Mouse (Mus musculus): ENCODE data around the gene RPS10-NUDT3.

The RPS10-NUDT3 gene

DNA sequence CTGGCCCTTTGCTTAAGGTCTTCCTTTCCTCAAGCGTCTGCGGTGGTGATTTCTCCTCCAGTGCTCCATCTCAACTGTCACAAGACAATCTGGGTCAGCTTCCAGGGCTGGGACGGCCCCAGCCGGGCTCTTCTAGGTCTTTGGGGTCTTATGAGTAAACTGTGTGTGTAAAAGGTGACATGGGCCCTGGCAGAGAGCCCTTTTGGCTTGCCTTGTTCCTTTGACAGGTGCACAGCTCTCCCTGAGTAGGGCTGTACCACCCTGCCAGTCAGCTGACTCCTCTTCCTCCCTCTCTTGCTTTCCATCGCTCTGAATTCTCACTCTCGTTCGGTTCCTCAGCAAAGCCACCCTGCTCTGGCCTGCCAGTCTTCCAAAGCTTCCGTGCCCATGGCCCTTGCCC lies 22.1 kb upstream of the RPS10-NUDT3 start:
- Histone ChIP-seq H3K9me3 (ENCODE audit: low read length) (no peaks in the 10 kb centered on the region), H3K4me3 (replicated peaks; ENCODE audit: low read length) (no peak overlapping the region), H3K27me3 (ENCODE audit: insufficient read depth, low read length) (peaks cover 47% of the 10 kb centered on the region), H3K36me3 (ENCODE audit: insufficient read depth, low read length) (no peaks in the 10 kb centered on the region), H3K4me1 (replicated peaks; ENCODE audit: low read depth, low read length) (peaks cover 50% of the 10 kb centered on the region)
- no peak for TF ChIP-seq NANOG (IDR thresholded peaks at IDR 0.05; ENCODE audit: borderline replicate concordance, low read length)
- no peak for TF ChIP-seq CTCF (conservative IDR thresholded peaks at IDR 0.05; ENCODE audit: low read length)
- no peak for TF ChIP-seq POU5F1 (IDR thresholded peaks at IDR 0.05; ENCODE audit: borderline replicate concordance, low read length)

GRCm38 (mm10) chr17:27656414-27656813 lies 21.4 kb upstream of the RPS10-NUDT3 start:
- Histone ChIP-seq H3K4me1 (replicated peaks; ENCODE audit: low read depth, low read length) (peaks cover 52% of the 10 kb centered on the region), H3K4me3 (replicated peaks; ENCODE audit: low read length) (peak overlapping the region; percentile 78), H3K9me3 (ENCODE audit: low read length) (no peaks in the 10 kb centered on the region), H3K36me3 (ENCODE audit: insufficient read depth, low read length) (no peaks in the 10 kb centered on the region), H3K27me3 (ENCODE audit: insufficient read depth, low read length) (peaks cover 49% of the 10 kb centered on the region)
- no peak for TF ChIP-seq NANOG (IDR thresholded peaks at IDR 0.05; ENCODE audit: borderline replicate concordance, low read length)
- TF ChIP-seq POU5F1 (IDR thresholded peaks at IDR 0.05; ENCODE audit: borderline replicate concordance, low read length), result no peak
- no peak for TF ChIP-seq CTCF (conservative IDR thresholded peaks at IDR 0.05; ENCODE audit: low read length)

DNA sequence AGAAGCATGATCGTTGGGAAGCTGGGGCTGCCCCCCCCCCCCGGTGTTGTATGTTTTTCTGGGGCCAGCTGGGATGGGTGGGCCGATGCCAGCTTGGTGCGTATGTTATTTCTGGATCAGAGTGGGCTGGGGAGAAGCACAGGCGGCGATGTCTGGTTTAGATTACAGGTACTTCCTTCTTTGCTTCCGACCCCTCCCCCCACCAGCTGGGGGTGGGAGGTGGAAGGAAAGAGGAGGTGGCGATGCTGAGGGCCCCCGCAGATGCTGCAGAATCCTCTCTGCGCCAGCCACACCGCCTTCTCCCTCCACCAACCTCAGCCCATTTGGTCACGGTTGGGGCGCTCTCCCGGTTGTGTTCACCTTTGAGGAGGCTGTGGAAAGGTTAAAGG lies 21.0 kb upstream of the RPS10-NUDT3 start:
- H3K4me1 ChIP-seq (replicated peaks; ENCODE audit: low read depth, low read length), result peaks cover 49% of the 10 kb centered on the region
- no peaks in the 10 kb centered on the region for H3K9me3 ChIP-seq (ENCODE audit: low read length)
- TF ChIP-seq POU5F1 (IDR thresholded peaks at IDR 0.05; ENCODE audit: borderline replicate concordance, low read length) (no peak), NANOG (IDR thresholded peaks at IDR 0.05; ENCODE audit: borderline replicate concordance, low read length) (no peak), CTCF (conservative IDR thresholded peaks at IDR 0.05; ENCODE audit: low read length) (no peak)
- no peaks in the 10 kb centered on the region for H3K36me3 ChIP-seq (ENCODE audit: insufficient read depth, low read length)
- H3K27me3 ChIP-seq (ENCODE audit: insufficient read depth, low read length), result peaks cover 51% of the 10 kb centered on the region
- peak overlapping the region; percentile 78 for H3K4me3 ChIP-seq (replicated peaks; ENCODE audit: low read length)

DNA sequence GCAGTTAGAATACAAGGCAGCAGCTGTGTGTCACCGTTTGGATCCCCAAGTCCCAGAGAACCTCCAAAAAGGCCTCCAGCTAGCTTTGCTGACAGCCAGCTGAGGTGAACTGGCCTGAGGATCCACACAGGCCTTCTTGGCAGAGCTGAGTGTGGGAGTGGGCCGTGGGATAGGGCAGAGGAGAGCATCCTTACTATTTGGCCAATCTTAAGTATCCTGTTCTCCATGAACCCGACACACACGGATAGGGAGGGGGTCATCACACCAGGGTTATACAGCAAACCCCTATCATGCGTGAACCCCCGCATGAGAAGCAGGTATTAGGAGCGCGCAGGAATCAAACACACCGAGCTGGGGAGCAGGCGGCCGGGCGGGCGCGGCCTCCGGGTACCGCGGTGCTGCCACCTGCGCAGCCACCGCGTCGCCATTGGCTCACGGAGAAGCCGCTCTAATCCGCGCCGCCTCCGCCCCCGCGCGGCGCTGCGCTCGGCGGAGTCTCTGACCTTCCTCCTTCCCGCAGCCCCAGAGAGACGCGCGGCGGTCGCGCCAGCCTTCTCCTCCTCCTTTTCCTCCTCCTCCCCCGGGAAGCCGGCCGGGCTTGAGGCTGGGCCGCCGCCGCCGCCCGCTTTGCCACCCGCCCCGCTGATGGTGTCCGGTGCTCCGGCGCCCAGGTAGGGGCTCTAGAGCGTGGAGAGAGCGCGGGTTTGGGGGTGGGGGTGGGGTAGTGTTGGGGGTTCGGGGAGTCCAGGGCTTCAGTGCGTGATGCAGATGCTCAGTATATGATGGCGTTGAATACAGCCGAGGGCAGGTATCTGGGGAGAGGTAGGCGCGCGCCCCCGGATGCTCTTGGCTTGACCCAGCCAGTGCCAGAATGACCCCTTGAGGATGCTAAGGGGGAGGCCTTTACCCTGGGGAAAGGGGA lies 20.3 kb upstream of the RPS10-NUDT3 start, which contains the start of gene Pacsin1:
TSS of gene Pacsin1 (plus strand) at position 421 of the 922 bp plus-strand sequence.
- Histone ChIP-seq H3K4me3 (replicated peaks; ENCODE audit: low read length) (peak within 1 kb of the TSS; percentile 78), H3K4me1 (replicated peaks; ENCODE audit: low read depth, low read length) (peaks cover 54% of the 10 kb centered on the region), H3K36me3 (ENCODE audit: insufficient read depth, low read length) (no peaks in the 10 kb centered on the region)

DNA sequence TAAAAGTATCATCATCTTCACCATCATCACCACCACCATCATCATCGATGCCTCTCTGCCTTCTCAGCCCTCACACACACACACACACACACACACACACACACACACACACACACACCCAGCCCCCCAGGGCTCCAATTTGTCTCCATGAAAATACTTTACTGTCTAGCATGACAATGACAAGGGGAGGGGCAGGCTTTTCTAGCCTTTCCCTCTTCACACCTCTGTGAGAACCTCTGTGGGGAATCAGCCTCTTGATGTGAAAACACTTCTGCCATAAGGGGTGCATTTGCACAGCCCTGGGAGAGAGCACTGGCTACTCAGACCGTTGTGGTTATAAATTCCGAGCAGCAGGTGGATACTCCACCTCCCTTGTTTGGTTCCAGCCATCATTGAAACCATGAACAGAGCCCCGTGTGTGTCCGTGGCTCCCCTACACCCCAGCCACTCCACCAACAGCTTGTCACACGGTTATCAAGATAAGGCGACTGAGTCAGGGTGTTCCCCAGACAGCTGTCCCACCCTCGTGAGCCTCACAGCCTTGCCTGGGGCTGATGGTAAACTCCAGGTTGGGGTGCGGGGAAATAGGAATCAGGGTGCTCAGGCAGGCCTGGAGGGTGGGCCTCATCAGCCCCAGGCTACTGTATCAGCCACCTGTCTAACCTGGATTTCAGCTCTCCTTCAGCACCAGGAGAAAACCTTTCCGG lies 18.4 kb upstream of the RPS10-NUDT3 start:
- H3K4me1 ChIP-seq (replicated peaks; ENCODE audit: low read depth, low read length), result peaks cover 57% of the 10 kb centered on the region
- TF ChIP-seq POU5F1 (IDR thresholded peaks at IDR 0.05; ENCODE audit: borderline replicate concordance, low read length) (no peak), NANOG (IDR thresholded peaks at IDR 0.05; ENCODE audit: borderline replicate concordance, low read length) (no peak), CTCF (conservative IDR thresholded peaks at IDR 0.05; ENCODE audit: low read length) (no peak)
- H3K27me3 ChIP-seq (ENCODE audit: insufficient read depth, low read length), result peaks cover 71% of the 10 kb centered on the region

More for the DNA sequence above, 20.3 kb upstream of the RPS10-NUDT3 start, which contains the start of gene Pacsin1:
- Histone ChIP-seq H3K9me3 (ENCODE audit: low read length) (no peaks in the 10 kb centered on the region), H3K27me3 (ENCODE audit: insufficient read depth, low read length) (peaks cover 58% of the 10 kb centered on the region)
- TF ChIP-seq POU5F1 (IDR thresholded peaks at IDR 0.05; ENCODE audit: borderline replicate concordance, low read length) (no peak), CTCF (conservative IDR thresholded peaks at IDR 0.05; ENCODE audit: low read length) (no peak), NANOG (IDR thresholded peaks at IDR 0.05; ENCODE audit: borderline replicate concordance, low read length) (no peak)

DNA sequence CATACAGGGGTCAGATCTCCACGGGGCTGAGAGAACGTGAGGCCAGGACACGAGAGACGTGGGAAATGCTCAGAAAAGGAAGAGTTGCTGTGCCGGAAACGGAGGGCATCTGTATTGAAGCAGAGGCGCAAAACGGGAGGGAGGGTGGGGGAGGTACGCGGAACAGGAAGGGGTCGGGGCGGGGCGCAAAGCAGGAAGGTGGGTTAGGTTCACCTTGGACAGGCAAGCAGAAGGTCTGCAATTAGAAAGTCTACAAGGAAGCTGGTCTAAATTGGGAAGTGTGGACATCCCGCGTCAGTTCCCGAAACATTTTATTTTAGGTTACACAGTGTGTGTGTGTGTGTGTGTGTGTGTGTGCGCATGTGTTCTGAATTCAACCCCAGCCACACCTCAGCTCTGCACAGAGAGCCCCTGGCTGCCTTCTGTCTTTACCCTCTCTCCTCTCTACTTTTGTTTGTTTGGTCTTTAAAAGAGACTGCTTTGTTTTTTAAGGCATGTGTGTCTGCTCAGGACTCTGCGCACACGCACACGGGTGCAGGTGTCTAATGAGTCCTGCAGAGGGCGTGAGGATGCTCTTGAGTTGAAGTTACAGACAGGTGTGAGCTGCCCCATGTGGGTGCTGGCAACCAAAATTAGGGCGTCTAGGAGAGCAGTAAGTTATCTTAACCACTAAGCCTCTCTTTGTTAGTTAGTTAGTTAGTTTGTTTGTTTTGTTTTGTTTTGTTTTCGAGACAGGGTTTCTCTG lies 17.2 kb upstream of the RPS10-NUDT3 start:
- H3K27me3 ChIP-seq (ENCODE audit: insufficient read depth, low read length), result peaks cover 67% of the 10 kb centered on the region
- TF ChIP-seq POU5F1 (IDR thresholded peaks at IDR 0.05; ENCODE audit: borderline replicate concordance, low read length) (no peak), NANOG (IDR thresholded peaks at IDR 0.05; ENCODE audit: borderline replicate concordance, low read length) (no peak), CTCF (conservative IDR thresholded peaks at IDR 0.05; ENCODE audit: low read length) (peak; percentile 27)
- peaks cover 57% of the 10 kb centered on the region for H3K4me1 ChIP-seq (replicated peaks; ENCODE audit: low read depth, low read length)
- no peaks in the 10 kb centered on the region for H3K36me3 ChIP-seq (ENCODE audit: insufficient read depth, low read length)
- H3K4me3 ChIP-seq (replicated peaks; ENCODE audit: low read length), result peak overlapping the region; percentile 4; the same call in 1 of the 2 replicates
- H3K9me3 ChIP-seq (ENCODE audit: low read length), result peaks cover 3% of the 10 kb centered on the region; the same call in 1 of the 2 replicates

More for the DNA sequence above, 18.4 kb upstream of the RPS10-NUDT3 start:
- Histone ChIP-seq H3K9me3 (ENCODE audit: low read length) (no peaks in the 10 kb centered on the region), H3K4me3 (replicated peaks; ENCODE audit: low read length) (peak overlapping the region; percentile 20; the same call in 1 of the 2 replicates), H3K36me3 (ENCODE audit: insufficient read depth, low read length) (no peaks in the 10 kb centered on the region)

DNA sequence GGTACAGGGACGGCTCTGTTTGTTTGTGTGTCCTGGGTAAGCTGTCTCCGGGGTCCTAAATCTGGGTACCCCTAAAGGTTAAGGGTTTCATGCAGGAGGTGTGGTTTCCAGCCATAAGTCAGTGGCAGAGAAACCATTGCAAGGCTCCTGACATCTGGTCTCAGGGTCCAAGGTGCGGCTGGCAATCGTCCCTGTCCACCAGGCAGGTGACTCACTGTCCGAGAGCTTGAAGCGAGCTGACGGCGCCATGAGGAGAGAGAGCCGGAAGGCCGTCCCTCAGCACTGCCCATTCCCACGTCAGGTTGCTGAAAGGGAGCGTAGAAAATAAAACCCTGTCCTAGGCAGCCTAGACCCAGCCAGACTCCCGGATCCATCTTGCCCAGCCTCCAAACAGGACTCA lies 15.6 kb upstream of the RPS10-NUDT3 start:
- Histone ChIP-seq H3K4me1 (replicated peaks; ENCODE audit: low read depth, low read length) (peaks cover 54% of the 10 kb centered on the region), H3K36me3 (ENCODE audit: insufficient read depth, low read length) (no peaks in the 10 kb centered on the region), H3K4me3 (replicated peaks; ENCODE audit: low read length) (no peak overlapping the region), H3K9me3 (ENCODE audit: low read length) (peaks cover 3% of the 10 kb centered on the region; the same call in 1 of the 2 replicates), H3K27me3 (ENCODE audit: insufficient read depth, low read length) (peaks cover 53% of the 10 kb centered on the region)
- TF ChIP-seq NANOG (IDR thresholded peaks at IDR 0.05; ENCODE audit: borderline replicate concordance, low read length), result no peak
- no peak for TF ChIP-seq CTCF (conservative IDR thresholded peaks at IDR 0.05; ENCODE audit: low read length)
- no peak for TF ChIP-seq POU5F1 (IDR thresholded peaks at IDR 0.05; ENCODE audit: borderline replicate concordance, low read length)
